Mouse (Mus musculus): ENCODE measurements at regions not wholly inside any gene's neighbourhood (a gene's known extent, or its start where the extent isn't known, plus 50 kb on each side); places are given as distances from the start of the nearest gene placed in this dataset.
"Not testable (repeated sequence)": the region's sequence is repeated elsewhere in the genome, so short reads cannot be mapped to it uniquely, and the experiment has no call there.

GRCm38 (mm10) chr4:7422787-7423186, 816.1 kb downstream of the Car8 start:
- no peak for DNase-seq (ENCODE audit: low spot score)

- DNase-seq (ENCODE audit: low spot score), result no peak
Measured at GRCm38 (mm10) chr4:7414301-7414700, 824.5 kb downstream of the Car8 start.

- no peak for DNase-seq (ENCODE audit: low spot score)
Measured at GRCm38 (mm10) chr4:7392696-7393095, 846.1 kb downstream of the Car8 start.

- no peak for DNase-seq (ENCODE audit: low spot score)
Measured at GRCm38 (mm10) chr4:7391596-7391995, 847.2 kb downstream of the Car8 start.

GRCm38 (mm10) chr4:7385069-7385468, 853.8 kb downstream of the Car8 start:
- no peak for DNase-seq (ENCODE audit: low spot score)

GRCm38 (mm10) chr4:7379996-7380395, 858.8 kb downstream of the Car8 start:
- no peak for DNase-seq (ENCODE audit: low spot score)

- no peak for DNase-seq (ENCODE audit: low spot score)
Measured at GRCm38 (mm10) chr4:7364238-7365040, 874.4 kb downstream of the Car8 start.

- no peak for DNase-seq (ENCODE audit: low spot score)
Measured at GRCm38 (mm10) chr4:7363508-7363907, 875.3 kb downstream of the Car8 start.

- DNase-seq (ENCODE audit: low spot score), result no peak
Measured at GRCm38 (mm10) chr4:7356202-7356601, 882.6 kb downstream of the Car8 start.

- DNase-seq (ENCODE audit: low spot score), result no peak
Measured at GRCm38 (mm10) chr4:7347317-7347716, 891.5 kb downstream of the Car8 start.

- DNase-seq (ENCODE audit: low spot score), result no peak
Measured at GRCm38 (mm10) chr4:7341159-7341558, 897.7 kb downstream of the Car8 start.

GRCm38 (mm10) chr4:7314261-7314660, 924.6 kb downstream of the Car8 start:
- no peak for DNase-seq (ENCODE audit: low spot score)

- DNase-seq (ENCODE audit: low spot score), result no peak
Measured at GRCm38 (mm10) chr4:7313219-7313618, 925.6 kb downstream of the Car8 start.

- DNase-seq (ENCODE audit: low spot score), result no peak
Measured at GRCm38 (mm10) chr4:7312160-7312559, 926.7 kb downstream of the Car8 start.

- DNase-seq (ENCODE audit: low spot score), result no peak
Measured at GRCm38 (mm10) chr4:7269047-7269446, 969.8 kb downstream of the Car8 start.

GRCm38 (mm10) chr4:7256486-7256885, 982.4 kb downstream of the Car8 start:
- DNase-seq (ENCODE audit: low spot score), result no peak

GRCm38 (mm10) chr4:7253616-7254015, 985.2 kb downstream of the Car8 start:
- no peak for DNase-seq (ENCODE audit: low spot score)

GRCm38 (mm10) chr4:7251641-7252040, 987.2 kb downstream of the Car8 start:
- no peak for DNase-seq (ENCODE audit: low spot score)

GRCm38 (mm10) chr4:7247816-7248215, 991.0 kb downstream of the Car8 start:
- no peak for DNase-seq (ENCODE audit: low spot score)

GRCm38 (mm10) chr4:7247244-7247643, 991.6 kb downstream of the Car8 start:
- no peak for DNase-seq (ENCODE audit: low spot score)

- no peak for DNase-seq (ENCODE audit: low spot score)
Measured at GRCm38 (mm10) chr4:7246828-7247227, 992.0 kb downstream of the Car8 start.

GRCm38 (mm10) chr4:7245653-7246052, 993.2 kb downstream of the Car8 start:
- DNase-seq (ENCODE audit: low spot score), result no peak

GRCm38 (mm10) chr4:7237848-7238247, 1001.0 kb downstream of the Car8 start:
- DNase-seq (ENCODE audit: low spot score), result no peak

GRCm38 (mm10) chr4:7234537-7234936, 1004.3 kb downstream of the Car8 start:
- not testable (repeated sequence) for DNase-seq (ENCODE audit: low spot score)
